Mouse (Mus musculus) 3T3-L1 (cell line): ENCODE measurements at regions not wholly inside any gene's neighbourhood (a gene's known extent, or its start where the extent isn't known, plus 50 kb on each side); places are given as distances from the start of the nearest gene placed in this dataset.

ENCODE experiments used
- DNase-seq: peaks from one replicate; pipeline ENCODE4 v3.0.0-alpha.2; 2015; ENCODE audit warnings: low read depth, low spot score

- DNase-seq: no peak
Measured at GRCm38 (mm10) chr7:115076781-115077180, 333.3 kb downstream of the Insc start.

- no peak for DNase-seq
Measured at GRCm38 (mm10) chr7:115084711-115085380, 341.4 kb downstream of the Insc start.

- DNase-seq: no peak
Measured at GRCm38 (mm10) chr7:115086542-115087448, 343.3 kb downstream of the Insc start.

- no peak for DNase-seq
Measured at GRCm38 (mm10) chr7:115092481-115093050, 349.1 kb downstream of the Insc start.

- DNase-seq: no peak
Measured at GRCm38 (mm10) chr7:115106041-115106440, 362.5 kb downstream of the Insc start.

GRCm38 (mm10) chr7:115112282-115112681, 368.8 kb downstream of the Insc start:
- no peak for DNase-seq

- DNase-seq: no peak
Measured at GRCm38 (mm10) chr7:115123283-115123682, 379.8 kb downstream of the Insc start.

GRCm38 (mm10) chr7:115129001-115129400, 385.5 kb downstream of the Insc start:
- DNase-seq: no peak

- DNase-seq: no peak
Measured at GRCm38 (mm10) chr7:115131259-115131969, 387.9 kb downstream of the Insc start.

- DNase-seq: no peak
Measured at GRCm38 (mm10) chr7:115131970-115132551, 388.6 kb downstream of the Insc start.

GRCm38 (mm10) chr7:115132595-115132994, 389.1 kb downstream of the Insc start:
- no peak for DNase-seq

GRCm38 (mm10) chr7:115134926-115135575, 391.6 kb downstream of the Insc start:
- DNase-seq: no peak

GRCm38 (mm10) chr7:115140286-115140685, 396.8 kb downstream of the Insc start:
- no peak for DNase-seq

GRCm38 (mm10) chr7:115142163-115142562, 398.7 kb downstream of the Insc start:
- no peak for DNase-seq

- no peak for DNase-seq
Measured at GRCm38 (mm10) chr7:115144947-115145346, 401.5 kb downstream of the Insc start.

- no peak for DNase-seq
Measured at GRCm38 (mm10) chr7:115147352-115147977, 404.0 kb downstream of the Insc start.

- DNase-seq: no peak
Measured at GRCm38 (mm10) chr7:115153291-115153690, 409.8 kb downstream of the Insc start.

- no peak for DNase-seq
Measured at GRCm38 (mm10) chr7:115153764-115154509, 410.4 kb downstream of the Insc start.

- no peak for DNase-seq
Measured at GRCm38 (mm10) chr7:115170023-115170422, 426.5 kb downstream of the Insc start.

- no peak for DNase-seq
Measured at GRCm38 (mm10) chr7:115170439-115170838, 426.9 kb downstream of the Insc start.
